Mouse (Mus musculus) liver, embryonic 15.5 days (tissue): ENCODE measurements at regions not wholly inside any gene's neighbourhood (a gene's known extent, or its start where the extent isn't known, plus 50 kb on each side); places are given as distances from the start of the nearest gene placed in this dataset.
"Not testable (repeated sequence)": the region's sequence is repeated elsewhere in the genome, so short reads cannot be mapped to it uniquely, and the experiment has no call there.

Source experiments
- ATAC-seq: fragments of 200-750 bp; cut with Nextera tagmentation; 2 replicates; pipeline ENCODE4 v1.8.0; 2017; ENCODE audit warnings: moderate number of reproducible peaks, mild to moderate bottlenecking, moderate library complexity; ENCODE audit not compliant: insufficient read depth
- H3K27ac ChIP-seq: fragments of 300-500 bp; sonication (generic); replicated peaks from 2 replicates; pipeline ENCODE4 v1.5.1; 2015; ENCODE audit warnings: mild to moderate bottlenecking, inconsistent platforms
- H3K27me3 ChIP-seq: fragments of 300-500 bp; sonication (generic); 2 replicates; pipeline ENCODE4 v1.6.1; 2015; ENCODE audit warnings: mild to moderate bottlenecking, inconsistent platforms
- H3K36me3 ChIP-seq: fragments of 300-500 bp; sonication (generic); replicated peaks from 2 replicates; pipeline ENCODE4 v1.6.1; 2015; ENCODE audit warnings: moderate library complexity, mild to moderate bottlenecking, inconsistent platforms
- H3K4me1 ChIP-seq: fragments of 300-500 bp; sonication (generic); replicated peaks from 2 replicates; pipeline ENCODE4 v1.6.1; 2015; ENCODE audit warnings: inconsistent platforms
- H3K4me2 ChIP-seq: fragments of 300-500 bp; sonication (generic); 2 replicates; pipeline ENCODE4 v1.6.1; 2015; ENCODE audit warnings: moderate library complexity, mild to moderate bottlenecking, inconsistent platforms
- H3K4me3 ChIP-seq: fragments of 300-500 bp; sonication (generic); replicated peaks from 2 replicates; pipeline ENCODE4 v1.5.1; 2015; ENCODE audit warnings: mild to moderate bottlenecking, inconsistent platforms
- H3K9ac ChIP-seq: fragments of 300-500 bp; sonication (generic); 2 replicates; pipeline ENCODE4 v1.6.1; 2015; ENCODE audit warnings: moderate library complexity, mild to moderate bottlenecking, inconsistent platforms
- H3K9me3 ChIP-seq: fragments of 300-500 bp; sonication (generic); replicated peaks from 2 replicates; pipeline ENCODE4 v1.6.1; 2016; ENCODE audit warnings: inconsistent platforms
- WGBS: fragments of 180-500 bp; shearing (Covaris S2); methylation state at CpG from one replicate; pipeline ENCODE4 v1.1.7; 2015; ENCODE audit warnings: mixed read lengths; ENCODE audit not compliant: insufficient replicate concordance; 5-methylcytosine and 5-hydroxymethylcytosine counted together

DNA sequence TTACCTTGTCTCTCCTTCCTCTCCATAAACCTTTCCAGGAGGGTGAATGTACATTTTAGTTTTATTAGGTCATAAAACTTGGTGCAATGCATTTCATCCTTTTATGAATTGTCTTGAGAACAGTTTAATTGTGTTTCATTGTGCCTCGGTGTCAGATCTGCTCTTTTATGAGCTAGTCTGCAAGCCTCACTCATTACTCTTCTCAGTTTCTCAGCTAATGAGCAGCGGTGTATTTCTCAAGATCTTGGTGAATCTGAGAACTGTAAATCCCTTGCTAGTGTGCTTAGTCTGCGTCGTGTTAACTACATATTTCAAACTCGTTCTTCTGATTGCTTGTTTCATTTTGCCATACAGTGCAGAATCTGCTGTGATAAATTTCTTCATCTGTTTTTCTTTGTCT is 984.4 kb downstream of the Basp1 start:
- no peak for ATAC-seq

DNA sequence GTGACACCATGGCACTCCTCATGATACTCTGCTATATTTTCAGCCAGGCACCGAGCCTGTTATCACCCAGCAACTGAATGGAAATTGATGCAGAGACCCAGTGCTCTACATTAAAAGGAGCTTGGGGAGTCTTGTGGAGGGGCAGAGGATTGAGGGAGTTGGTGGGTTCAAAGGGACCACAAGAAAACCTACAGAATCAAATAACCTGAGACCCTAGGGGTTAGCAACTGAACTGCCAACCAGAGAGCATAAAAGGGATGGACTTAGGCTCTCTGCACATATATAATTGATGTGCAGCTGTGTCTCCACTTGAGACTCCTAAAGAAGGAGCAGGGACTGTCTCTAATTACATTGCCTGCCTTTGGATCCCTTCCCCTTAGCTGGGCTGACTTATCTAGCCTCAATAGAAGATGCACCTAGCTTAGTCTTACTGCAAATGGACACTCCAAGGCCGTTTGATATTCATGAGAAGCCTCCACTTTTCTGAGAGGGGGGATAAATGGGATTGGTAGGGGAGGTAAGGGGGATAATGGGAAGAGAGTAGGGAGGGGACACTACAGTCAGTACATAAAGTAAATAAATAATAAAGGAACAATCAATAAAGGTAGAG is 991.1 kb downstream of the Basp1 start:
- H3K36me3 ChIP-seq, result no peaks in the 10 kb centered on the region
- whole genome bisulfite sequencing, result 30% methylated on average over 2 of the region's 2 CpGs
- H3K9ac ChIP-seq, result no peak overlapping the region
- no peak overlapping the region for H3K27ac ChIP-seq
- no peak overlapping the region for H3K4me2 ChIP-seq
- ATAC-seq, result no peak
- H3K4me3 ChIP-seq, result no peak overlapping the region
- H3K9me3 ChIP-seq, result no peaks in the 10 kb centered on the region; the same call in 1 of the 2 replicates
- no peaks in the 10 kb centered on the region for H3K4me1 ChIP-seq
- H3K27me3 ChIP-seq, result no peaks in the 10 kb centered on the region

More for the DNA sequence above, 984.4 kb downstream of the Basp1 start:
- H3K4me2 ChIP-seq, result no peak overlapping the region
- H3K9me3 ChIP-seq, result no peaks in the 10 kb centered on the region
- no peak overlapping the region for H3K27ac ChIP-seq
- H3K4me1 ChIP-seq, result no peaks in the 10 kb centered on the region
- no peak overlapping the region for H3K9ac ChIP-seq
- no peak overlapping the region for H3K4me3 ChIP-seq
- no peaks in the 10 kb centered on the region for H3K36me3 ChIP-seq
- 60% methylated on average over 5 of the region's 5 CpGs for WGBS
- no peaks in the 10 kb centered on the region for H3K27me3 ChIP-seq

DNA sequence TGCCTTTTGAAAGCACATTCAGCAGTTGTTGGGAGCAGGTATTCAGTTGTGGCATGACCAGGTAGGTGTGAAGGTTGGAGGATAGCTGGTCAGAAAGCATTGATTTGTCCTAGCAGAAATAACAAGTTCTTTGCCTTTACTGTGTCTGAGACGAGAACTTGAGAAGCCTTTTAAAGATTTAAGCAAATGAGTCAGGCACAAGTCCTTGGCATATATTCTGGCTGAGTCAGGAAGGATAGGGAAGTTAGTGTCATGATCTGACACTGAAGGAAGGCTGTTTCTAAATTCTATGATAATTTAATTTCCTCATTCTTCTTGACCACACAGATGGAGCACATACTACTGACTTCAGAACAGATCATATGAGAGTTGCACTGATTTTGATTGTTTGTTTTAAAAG is 993.8 kb downstream of the Basp1 start:
- H3K4me1 ChIP-seq, result no peaks in the 10 kb centered on the region
- no peak overlapping the region for H3K4me2 ChIP-seq
- WGBS, result 35% methylated on average over 1 of the region's 1 CpGs
- H3K4me3 ChIP-seq, result no peak overlapping the region
- H3K9me3 ChIP-seq, result no peaks in the 10 kb centered on the region; the same call in 1 of the 2 replicates
- no peak overlapping the region for H3K27ac ChIP-seq
- H3K9ac ChIP-seq, result no peak overlapping the region
- no peak for ATAC-seq
- H3K27me3 ChIP-seq, result no peaks in the 10 kb centered on the region
- H3K36me3 ChIP-seq, result no peaks in the 10 kb centered on the region

DNA sequence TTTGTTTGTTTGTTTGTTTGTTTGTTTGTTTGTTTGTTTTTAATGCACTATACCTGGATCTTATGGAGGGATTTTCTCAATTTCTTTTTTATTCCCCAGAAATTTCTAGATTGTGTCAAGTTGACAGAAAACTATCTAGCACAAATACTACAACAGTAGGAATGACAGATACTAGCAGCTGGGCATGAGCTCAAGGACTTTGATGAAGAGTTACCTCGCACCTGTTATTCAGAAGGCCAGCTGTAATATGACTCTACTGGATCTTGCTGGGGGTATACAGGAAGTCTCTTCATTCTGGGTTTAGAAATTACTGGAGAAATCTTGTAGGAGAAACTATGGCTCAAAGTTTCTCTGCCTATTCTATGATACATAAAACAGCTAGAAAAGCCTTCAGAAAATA is 994.4 kb downstream of the Basp1 start:
- no peaks in the 10 kb centered on the region for H3K36me3 ChIP-seq
- H3K4me3 ChIP-seq, result no peak overlapping the region
- no peak overlapping the region for H3K9ac ChIP-seq
- H3K27me3 ChIP-seq, result no peaks in the 10 kb centered on the region
- H3K4me2 ChIP-seq, result no peak overlapping the region
- WGBS, result 54% methylated on average over 1 of the region's 1 CpGs
- no peak for ATAC-seq
- H3K4me1 ChIP-seq, result no peaks in the 10 kb centered on the region
- no peak overlapping the region for H3K27ac ChIP-seq
- no peaks in the 10 kb centered on the region; the same call in 1 of the 2 replicates for H3K9me3 ChIP-seq

DNA sequence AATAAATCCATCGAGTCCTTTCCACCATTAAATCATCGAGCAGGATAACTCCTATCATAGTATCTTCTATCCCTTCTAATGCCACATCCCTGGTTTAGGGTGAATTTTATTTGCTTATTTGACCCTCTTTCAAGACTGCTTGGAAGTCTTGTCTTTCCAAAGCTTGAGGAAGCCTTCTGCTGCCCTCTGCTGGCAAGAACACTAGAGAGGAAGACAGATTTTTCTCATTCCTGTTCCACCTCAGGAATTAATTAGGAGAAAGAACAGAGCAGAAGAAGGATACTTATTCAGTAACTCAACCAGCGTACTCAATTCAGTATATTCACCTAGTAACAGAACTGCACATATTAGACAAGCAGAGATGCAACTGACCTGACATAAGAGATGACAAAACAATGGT is 1005.9 kb downstream of the Basp1 start:
- no peaks in the 10 kb centered on the region for H3K36me3 ChIP-seq
- no peaks in the 10 kb centered on the region for H3K27me3 ChIP-seq
- H3K9me3 ChIP-seq, result no peaks in the 10 kb centered on the region
- H3K4me3 ChIP-seq, result no peak overlapping the region
- no peak overlapping the region for H3K27ac ChIP-seq
- WGBS, result 47% methylated on average over 3 of the region's 3 CpGs
- ATAC-seq, result no peak
- H3K4me1 ChIP-seq, result no peaks in the 10 kb centered on the region
- no peak overlapping the region for H3K4me2 ChIP-seq
- H3K9ac ChIP-seq, result no peak overlapping the region

DNA sequence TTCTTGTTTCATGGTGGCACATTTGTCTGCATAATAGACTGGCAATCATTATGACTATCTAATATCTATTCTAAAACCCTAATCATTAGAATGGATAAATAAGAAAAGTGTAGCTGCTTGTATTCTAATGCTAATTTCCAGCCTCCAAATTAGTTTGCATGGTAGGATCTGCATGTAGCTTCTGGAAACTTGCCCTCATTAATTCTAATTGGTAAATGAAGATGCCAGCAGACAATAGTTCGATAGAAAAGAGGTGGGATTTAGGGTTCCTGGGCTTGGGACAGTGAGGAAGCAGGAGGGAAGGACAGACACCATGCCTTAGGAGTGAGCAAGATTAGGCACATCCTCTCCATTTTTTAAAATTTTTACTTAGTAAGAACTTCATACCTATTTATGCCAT is 1008.3 kb downstream of the Basp1 start:
- no peak overlapping the region for H3K4me3 ChIP-seq
- no peaks in the 10 kb centered on the region for H3K27me3 ChIP-seq
- WGBS, result 21% methylated on average over 1 of the region's 1 CpGs
- H3K27ac ChIP-seq, result no peak overlapping the region
- no peaks in the 10 kb centered on the region for H3K4me1 ChIP-seq
- no peaks in the 10 kb centered on the region for H3K36me3 ChIP-seq
- ATAC-seq, result no peak
- no peaks in the 10 kb centered on the region for H3K9me3 ChIP-seq
- no peak overlapping the region for H3K9ac ChIP-seq
- no peak overlapping the region for H3K4me2 ChIP-seq

DNA sequence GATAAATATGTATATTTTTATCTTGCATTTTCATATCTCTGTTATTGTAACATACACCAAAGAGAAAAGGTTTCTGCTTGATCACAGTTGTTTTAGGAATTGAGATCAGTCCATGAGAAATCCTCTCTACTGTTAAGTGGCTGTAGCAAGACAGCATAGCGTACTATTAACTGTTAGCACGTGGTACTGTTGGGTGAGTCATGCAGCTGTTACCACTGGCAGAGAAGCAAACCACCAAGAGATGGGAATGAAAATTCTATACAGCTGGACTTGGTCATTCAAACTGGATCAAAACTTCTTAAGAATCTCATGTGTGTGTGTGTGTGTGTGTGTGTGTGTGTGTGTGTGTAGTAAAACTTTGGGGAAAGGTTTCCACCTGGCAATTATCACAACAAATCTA is 1013.5 kb downstream of the Basp1 start:
- Histone ChIP-seq H3K9me3 (no peaks in the 10 kb centered on the region; the same call in 1 of the 2 replicates), H3K9ac (no peak overlapping the region), H3K4me3 (no peak overlapping the region), H3K36me3 (no peaks in the 10 kb centered on the region), H3K4me2 (no peak overlapping the region), H3K27me3 (no peaks in the 10 kb centered on the region), H3K27ac (no peak overlapping the region), H3K4me1 (no peaks in the 10 kb centered on the region)
- 63% methylated on average over 2 of the region's 2 CpGs for WGBS
- ATAC-seq, result no peak

DNA sequence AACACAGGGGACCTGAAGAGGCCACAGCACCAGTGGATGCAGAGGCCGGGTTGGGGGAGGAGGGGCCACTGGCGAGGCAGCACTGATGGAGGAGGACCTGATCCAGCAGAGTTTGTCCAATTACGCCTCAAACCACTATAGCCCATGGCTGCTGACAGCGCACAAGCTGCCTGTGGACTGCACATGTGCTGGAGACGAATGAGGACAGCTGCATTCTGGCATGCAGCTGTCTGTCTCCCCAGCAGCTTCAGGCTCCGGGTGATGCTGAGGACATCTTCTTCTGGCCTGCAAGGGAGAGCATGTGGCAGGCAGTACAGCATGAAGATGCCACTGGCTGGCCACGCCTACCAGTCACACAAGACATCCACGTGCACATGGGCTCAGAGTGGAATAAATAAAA is 1055.2 kb downstream of the Basp1 start:
- ATAC-seq, result no peak
- Histone ChIP-seq H3K27me3 (no peaks in the 10 kb centered on the region), H3K4me1 (no peaks in the 10 kb centered on the region), H3K4me3 (no peak overlapping the region), H3K9ac (no peak overlapping the region), H3K4me2 (no peak overlapping the region), H3K27ac (no peak overlapping the region), H3K36me3 (no peaks in the 10 kb centered on the region), H3K9me3 (no peaks in the 10 kb centered on the region)
- 67% methylated on average over 8 of the region's 8 CpGs for WGBS

DNA sequence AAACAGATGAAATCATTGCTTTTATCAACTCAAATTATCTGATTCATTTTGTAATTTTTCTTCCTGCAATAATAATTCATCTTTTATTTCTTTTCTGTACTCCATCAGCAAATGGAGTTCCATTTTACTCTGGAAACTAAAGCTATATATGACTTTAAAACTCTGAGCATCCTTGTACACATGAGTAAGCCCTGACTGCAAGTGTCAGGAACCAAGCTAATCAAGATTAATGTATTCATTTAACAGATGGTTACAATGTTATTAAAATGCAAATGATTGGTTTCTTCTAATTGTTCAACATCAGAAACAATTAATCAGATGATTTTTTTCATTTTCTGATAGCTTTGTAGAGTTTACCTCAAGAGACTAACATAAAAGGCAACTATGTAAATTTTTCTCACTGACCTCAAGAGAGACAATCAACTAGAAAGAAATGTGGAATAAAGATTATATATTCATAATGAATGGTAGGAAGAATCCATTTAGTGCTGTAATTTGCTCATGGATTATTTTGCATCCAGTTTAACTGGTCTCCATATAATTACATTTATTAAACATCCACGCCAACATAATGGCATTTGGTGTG is 1064.5 kb downstream of the Basp1 start:
- Histone ChIP-seq H3K27me3 (no peaks in the 10 kb centered on the region), H3K9me3 (no peaks in the 10 kb centered on the region), H3K4me2 (no peak overlapping the region), H3K36me3 (no peaks in the 10 kb centered on the region), H3K27ac (no peak overlapping the region), H3K4me3 (no peak overlapping the region), H3K4me1 (no peaks in the 10 kb centered on the region), H3K9ac (no peak overlapping the region)
- 61% methylated on average over 1 of the region's 1 CpGs for WGBS
- ATAC-seq, result no peak

DNA sequence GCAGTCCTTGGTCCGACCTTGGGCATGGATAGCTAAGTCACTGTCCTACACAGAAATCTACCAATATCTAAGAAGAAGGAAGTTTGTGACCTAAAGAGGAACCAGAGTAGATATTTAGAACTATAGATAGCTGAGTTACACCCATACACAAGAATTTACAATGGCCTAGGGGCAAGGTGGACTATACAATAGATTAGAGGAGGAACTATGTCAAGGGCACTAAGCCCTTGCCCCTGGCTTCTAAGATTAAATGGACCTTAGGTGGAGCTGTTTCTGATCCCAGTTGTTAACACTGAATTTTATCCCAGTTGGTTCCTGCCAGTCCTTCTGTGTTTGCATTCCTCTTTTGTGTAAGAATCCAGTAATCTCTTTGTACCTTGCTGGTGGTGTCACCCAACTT is 1077.7 kb downstream of the Basp1 start:
- ATAC-seq, H3K9ac ChIP-seq, H3K27ac ChIP-seq, H3K27me3 ChIP-seq, H3K36me3 ChIP-seq, H3K4me3 ChIP-seq, H3K4me2 ChIP-seq, H3K4me1 ChIP-seq, H3K9me3 ChIP-seq: not testable (repeated sequence)
- 42% methylated on average over 1 of the region's 1 CpGs for WGBS

DNA sequence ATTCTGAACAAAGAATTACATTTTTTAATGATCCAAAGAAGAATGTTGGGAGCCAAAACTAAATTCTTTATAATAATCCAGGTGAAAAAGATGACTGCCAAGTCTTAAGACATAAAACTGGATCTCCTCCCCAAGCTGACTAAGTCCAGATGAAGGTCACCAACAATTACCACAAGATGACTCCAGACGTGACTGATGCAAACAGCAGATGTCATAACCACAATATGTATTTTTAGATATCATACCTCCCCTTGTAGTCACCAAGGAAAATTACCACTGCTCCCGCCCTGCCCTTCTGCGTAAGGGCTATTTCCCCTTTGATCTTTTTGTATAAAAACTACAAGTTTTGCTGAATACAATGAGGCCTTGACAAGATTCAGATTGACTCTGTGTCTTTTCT is 1110.4 kb downstream of the Basp1 start:
- not testable (repeated sequence) for H3K4me1 ChIP-seq, H3K4me3 ChIP-seq, H3K27me3 ChIP-seq, H3K9me3 ChIP-seq, H3K36me3 ChIP-seq, H3K27ac ChIP-seq, H3K4me2 ChIP-seq, H3K9ac ChIP-seq, ATAC-seq
- 67% methylated on average over 3 of the region's 3 CpGs for WGBS

DNA sequence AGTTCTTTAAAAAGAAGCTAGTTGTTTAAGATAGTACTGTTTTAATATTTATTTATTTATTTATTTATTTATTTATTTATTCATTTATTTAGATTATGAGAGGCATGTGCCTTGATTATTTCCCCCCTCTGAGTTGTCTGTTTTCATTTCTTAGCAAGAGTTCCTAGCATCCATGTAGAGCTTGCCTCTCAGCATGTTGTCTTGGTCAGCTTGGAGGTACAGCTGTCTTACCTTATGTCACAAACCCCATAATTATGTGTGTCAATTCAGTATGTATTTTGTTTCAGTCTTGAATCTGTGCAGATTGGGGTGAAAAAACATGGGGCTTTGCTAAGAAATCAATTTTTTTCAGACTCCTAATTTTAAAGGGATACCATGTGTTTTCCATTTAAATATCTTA is 1116.3 kb downstream of the Basp1 start:
- ATAC-seq, result no peak
- Histone ChIP-seq H3K9me3 (no peaks in the 10 kb centered on the region), H3K4me3 (no peak overlapping the region), H3K9ac (no peak overlapping the region), H3K27ac (no peak overlapping the region), H3K4me2 (no peak overlapping the region), H3K27me3 (no peaks in the 10 kb centered on the region), H3K4me1 (no peaks in the 10 kb centered on the region), H3K36me3 (no peaks in the 10 kb centered on the region)
